Mouse (Mus musculus): ENCODE data around the gene 1700001O22Rik.

GRCm38 (mm10) chr2:30783346-30783745 lies 20.1 kb downstream of the 1700001O22Rik start:
- TF ChIP-seq EP300 (IDR thresholded peaks at IDR 0.05; ENCODE audit: low read depth) (no peak), CTCF (IDR thresholded peaks at IDR 0.05; ENCODE audit: low read depth) (no peak)

Measured in liver, embryonic 14.5 days (tissue).